Mouse (Mus musculus): ENCODE measurements at regions not wholly inside any gene's neighbourhood (a gene's known extent, or its start where the extent isn't known, plus 50 kb on each side); places are given as distances from the start of the nearest gene placed in this dataset.

DNA sequence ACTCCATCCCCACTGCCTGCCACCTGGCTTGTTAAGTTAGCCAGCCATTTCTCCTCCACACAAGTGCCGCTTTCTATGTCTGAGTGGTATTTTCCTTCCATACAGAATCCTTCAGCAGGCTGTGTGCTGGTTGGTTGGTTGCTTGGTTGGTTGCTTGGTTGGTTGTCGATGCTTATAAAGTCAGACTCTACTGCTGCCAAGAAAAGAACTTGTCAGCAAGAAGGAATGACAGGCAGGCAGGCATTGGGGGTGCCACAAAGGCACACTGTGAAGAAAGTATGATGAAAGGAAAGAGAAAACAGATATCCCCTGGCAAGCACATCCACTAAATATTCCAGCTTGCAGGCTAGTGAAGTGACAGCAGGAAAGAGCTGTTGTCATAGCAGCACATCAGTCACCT, 263.0 kb upstream of the Hnrnpa3 start:
- no peak overlapping the region for H3K27ac ChIP-seq (ENCODE audit: low read depth, low read length)
- WGBS = 91% methylated on average over 2 of the region's 2 CpGs

DNA sequence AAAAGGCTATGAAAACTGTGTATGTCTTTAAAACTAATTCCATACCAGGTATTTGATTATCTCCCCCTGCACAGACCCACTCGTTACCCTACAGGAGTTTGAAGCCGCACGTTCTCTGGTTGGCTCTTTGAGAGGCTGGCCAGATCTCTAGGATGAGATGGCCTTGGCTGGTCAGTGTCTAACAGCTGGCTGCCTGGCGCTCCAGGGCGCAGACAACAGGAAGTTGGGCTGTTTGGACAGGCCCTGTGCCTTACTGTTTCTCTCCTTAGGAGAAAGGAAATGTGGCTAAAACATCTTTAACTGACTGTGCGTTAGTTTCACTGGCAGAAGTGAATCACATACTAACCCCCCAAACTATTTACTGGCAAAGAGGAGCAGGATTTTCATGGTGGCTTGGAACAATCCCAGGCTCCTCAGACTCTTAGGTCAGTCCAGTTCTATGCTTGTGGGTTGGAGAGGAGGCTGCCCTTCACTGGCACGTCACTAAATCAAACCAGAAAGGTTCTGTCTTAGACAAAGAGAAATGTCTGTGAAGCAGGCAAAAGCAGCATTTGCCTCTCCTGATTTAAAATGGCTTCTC, 258.7 kb upstream of the Hnrnpa3 start:
- H3K27ac ChIP-seq (ENCODE audit: low read depth, low read length) = no peak overlapping the region
- no peak for ATAC-seq (ENCODE audit: low FRiP score, low TSS enrichment)
- H3K27me3 ChIP-seq (ENCODE audit: control insufficient read depth, insufficient read depth, low read length) = no peaks in the 10 kb centered on the region
- H3K4me3 ChIP-seq (ENCODE audit: low read length) = no peak overlapping the region
- no peaks in the 10 kb centered on the region for H3K4me1 ChIP-seq (ENCODE audit: control insufficient read depth, insufficient read depth, low read length)
- 77% methylated on average over 7 of the region's 7 CpGs for WGBS
- no peaks in the 10 kb centered on the region for H3K9me3 ChIP-seq (ENCODE audit: control insufficient read depth, low read length)
- H3K9ac ChIP-seq (ENCODE audit: low read depth, low read length) = no peak overlapping the region
- no peak overlapping the region for H3K4me2 ChIP-seq (replicated peaks; ENCODE audit: low read depth, low read length)
- no peaks in the 10 kb centered on the region for H3K36me3 ChIP-seq (ENCODE audit: control insufficient read depth, insufficient read depth, low read length)

More for the DNA sequence above, 263.0 kb upstream of the Hnrnpa3 start:
- Histone ChIP-seq H3K9me3 (ENCODE audit: control insufficient read depth, low read length) (no peaks in the 10 kb centered on the region), H3K4me3 (ENCODE audit: low read length) (no peak overlapping the region), H3K4me1 (ENCODE audit: control insufficient read depth, insufficient read depth, low read length) (no peaks in the 10 kb centered on the region), H3K9ac (ENCODE audit: low read depth, low read length) (no peak overlapping the region), H3K36me3 (ENCODE audit: control insufficient read depth, insufficient read depth, low read length) (no peaks in the 10 kb centered on the region), H3K4me2 (replicated peaks; ENCODE audit: low read depth, low read length) (no peak overlapping the region), H3K27me3 (ENCODE audit: control insufficient read depth, insufficient read depth, low read length) (no peaks in the 10 kb centered on the region)
- ATAC-seq (ENCODE audit: low FRiP score, low TSS enrichment) = no peak

DNA sequence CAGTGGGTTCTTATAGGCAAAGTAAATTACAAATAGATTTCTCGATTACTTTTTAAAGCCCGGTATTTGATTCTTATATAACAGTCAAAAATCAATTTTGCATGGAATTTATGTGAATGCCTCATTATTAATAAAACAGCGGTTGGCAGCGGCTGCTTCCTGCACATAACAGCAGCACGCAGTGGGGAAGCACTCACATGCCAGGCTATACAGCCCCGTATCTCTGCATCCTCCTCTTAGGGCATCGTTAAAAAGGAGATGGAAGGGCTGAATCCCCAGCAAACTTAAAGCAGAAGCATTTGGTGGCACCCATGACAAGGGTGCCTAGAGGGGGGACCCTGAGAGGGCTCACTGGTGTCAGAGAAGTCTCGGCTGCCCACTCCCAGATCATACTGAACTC, 255.3 kb upstream of the Hnrnpa3 start:
- no peak for ATAC-seq (ENCODE audit: low FRiP score, low TSS enrichment)
- 88% methylated on average over 8 of the region's 8 CpGs for WGBS
- no peaks in the 10 kb centered on the region for H3K27me3 ChIP-seq (ENCODE audit: control insufficient read depth, insufficient read depth, low read length)

DNA sequence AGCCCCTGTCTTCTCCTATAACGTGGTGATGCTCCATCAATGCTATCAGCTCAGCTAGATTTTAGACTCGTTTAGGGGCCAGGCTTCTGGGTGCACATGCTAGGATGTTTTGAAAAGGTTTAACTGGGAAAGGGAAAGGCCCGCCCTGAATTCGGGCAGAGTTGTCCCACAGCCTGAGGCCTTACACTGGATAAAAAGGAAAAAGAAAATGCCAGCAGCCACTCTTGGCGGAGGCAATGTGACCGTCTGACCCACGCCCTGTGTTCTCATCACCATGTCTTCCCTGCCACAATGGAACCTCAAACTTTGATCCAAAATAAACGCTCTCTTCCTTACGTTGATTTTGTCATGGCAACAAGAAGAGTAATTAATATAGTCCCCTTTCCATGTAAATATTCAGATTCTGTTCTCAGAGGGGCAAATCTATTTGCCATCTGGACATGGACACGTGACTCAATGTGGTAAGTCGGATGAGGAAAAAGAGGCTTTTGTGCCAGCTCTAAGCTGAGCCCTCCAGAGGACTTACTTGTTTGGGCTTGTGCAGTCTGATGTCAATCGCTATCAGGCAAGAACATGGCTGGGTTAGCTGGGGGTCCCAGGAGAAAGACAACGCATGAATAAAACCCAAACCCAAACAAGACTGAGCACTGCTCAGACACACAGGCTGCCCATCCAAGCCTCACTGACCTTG, 253.4 kb upstream of the Hnrnpa3 start:
- no peaks in the 10 kb centered on the region for H3K27me3 ChIP-seq (ENCODE audit: control insufficient read depth, insufficient read depth, low read length)
- H3K9ac ChIP-seq (ENCODE audit: low read depth, low read length) = no peak overlapping the region
- H3K9me3 ChIP-seq (ENCODE audit: control insufficient read depth, low read length) = no peaks in the 10 kb centered on the region
- no peak overlapping the region for H3K27ac ChIP-seq (ENCODE audit: low read depth, low read length)
- no peak overlapping the region for H3K4me2 ChIP-seq (replicated peaks; ENCODE audit: low read depth, low read length)
- H3K36me3 ChIP-seq (ENCODE audit: control insufficient read depth, insufficient read depth, low read length) = no peaks in the 10 kb centered on the region
- 84% methylated on average over 13 of the region's 13 CpGs for WGBS
- no peak for ATAC-seq (ENCODE audit: low FRiP score, low TSS enrichment)
- H3K4me1 ChIP-seq (ENCODE audit: control insufficient read depth, insufficient read depth, low read length) = no peaks in the 10 kb centered on the region
- no peak overlapping the region for H3K4me3 ChIP-seq (ENCODE audit: low read length)

More for the DNA sequence above, 255.3 kb upstream of the Hnrnpa3 start:
- Histone ChIP-seq H3K4me3 (ENCODE audit: low read length) (no peak overlapping the region), H3K4me1 (ENCODE audit: control insufficient read depth, insufficient read depth, low read length) (no peaks in the 10 kb centered on the region), H3K27ac (ENCODE audit: low read depth, low read length) (no peak overlapping the region), H3K9me3 (ENCODE audit: control insufficient read depth, low read length) (no peaks in the 10 kb centered on the region), H3K36me3 (ENCODE audit: control insufficient read depth, insufficient read depth, low read length) (no peaks in the 10 kb centered on the region), H3K4me2 (replicated peaks; ENCODE audit: low read depth, low read length) (no peak overlapping the region), H3K9ac (ENCODE audit: low read depth, low read length) (no peak overlapping the region)

DNA sequence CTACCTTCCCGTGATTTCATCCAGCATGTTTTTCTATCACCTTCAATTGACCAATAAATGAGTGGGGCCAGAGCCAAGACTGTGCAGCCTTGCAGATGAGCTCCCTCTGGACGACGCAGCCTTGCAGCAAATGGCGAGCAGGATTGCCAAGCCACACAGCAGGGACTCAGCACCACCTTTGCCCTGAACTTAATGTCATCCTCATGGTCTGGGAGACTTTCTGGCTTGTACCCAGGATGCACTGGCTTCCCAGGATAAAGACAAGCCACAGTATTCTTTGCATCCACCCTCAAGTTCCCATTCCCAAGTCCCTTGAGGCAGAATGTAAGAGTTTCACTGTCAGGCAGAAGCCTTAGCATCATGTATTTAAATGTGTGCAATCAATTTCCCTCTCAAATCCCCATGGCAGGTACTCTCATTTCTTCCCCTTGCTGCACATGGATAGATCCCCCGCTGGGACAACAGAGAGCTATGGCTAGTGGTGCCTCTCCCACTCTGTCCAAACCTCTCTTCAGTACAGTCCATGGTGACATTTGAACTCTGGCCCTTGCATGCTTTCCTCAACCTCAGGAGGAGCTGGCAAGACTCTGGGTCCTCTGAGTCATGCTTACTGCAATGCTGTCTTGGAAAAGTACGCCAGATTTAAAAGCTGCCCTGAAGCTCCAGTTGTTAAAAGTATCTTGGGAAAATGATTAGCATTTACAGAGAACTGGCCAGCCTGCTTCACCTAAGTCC, 252.2 kb upstream of the Hnrnpa3 start:
- H3K27me3 ChIP-seq (ENCODE audit: control insufficient read depth, insufficient read depth, low read length) = no peaks in the 10 kb centered on the region
- no peak overlapping the region for H3K4me2 ChIP-seq (replicated peaks; ENCODE audit: low read depth, low read length)
- H3K4me1 ChIP-seq (ENCODE audit: control insufficient read depth, insufficient read depth, low read length) = no peaks in the 10 kb centered on the region
- no peak overlapping the region for H3K4me3 ChIP-seq (ENCODE audit: low read length)
- H3K9me3 ChIP-seq (ENCODE audit: control insufficient read depth, low read length) = no peaks in the 10 kb centered on the region
- H3K36me3 ChIP-seq (ENCODE audit: control insufficient read depth, insufficient read depth, low read length) = no peaks in the 10 kb centered on the region
- no peak for ATAC-seq (ENCODE audit: low FRiP score, low TSS enrichment)
- H3K9ac ChIP-seq (ENCODE audit: low read depth, low read length) = no peak overlapping the region
- no peak overlapping the region for H3K27ac ChIP-seq (ENCODE audit: low read depth, low read length)
- WGBS = 44% methylated on average over 6 of the region's 6 CpGs

DNA sequence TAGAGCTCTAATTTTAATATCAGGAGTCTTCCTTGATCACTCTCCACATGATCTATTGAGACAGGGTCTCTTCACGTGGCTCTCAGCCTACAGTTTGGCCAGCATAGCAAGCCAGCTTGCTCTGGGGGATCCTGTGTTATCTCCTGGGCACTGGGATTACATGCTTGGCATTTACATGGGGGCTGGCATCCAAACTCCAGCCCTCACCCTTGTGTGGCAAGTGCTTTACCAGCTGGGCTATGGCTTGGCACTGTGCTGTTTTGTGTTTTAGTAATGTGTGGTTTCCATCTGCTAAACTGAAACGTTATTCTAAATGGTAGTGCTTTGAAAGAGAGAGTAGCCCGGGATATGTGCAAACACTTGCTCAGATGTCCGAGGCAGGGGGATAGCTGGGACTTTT, 251.5 kb upstream of the Hnrnpa3 start:
- WGBS = 86% methylated on average over 4 of the region's 4 CpGs
- ATAC-seq (ENCODE audit: low FRiP score, low TSS enrichment) = no peak

DNA sequence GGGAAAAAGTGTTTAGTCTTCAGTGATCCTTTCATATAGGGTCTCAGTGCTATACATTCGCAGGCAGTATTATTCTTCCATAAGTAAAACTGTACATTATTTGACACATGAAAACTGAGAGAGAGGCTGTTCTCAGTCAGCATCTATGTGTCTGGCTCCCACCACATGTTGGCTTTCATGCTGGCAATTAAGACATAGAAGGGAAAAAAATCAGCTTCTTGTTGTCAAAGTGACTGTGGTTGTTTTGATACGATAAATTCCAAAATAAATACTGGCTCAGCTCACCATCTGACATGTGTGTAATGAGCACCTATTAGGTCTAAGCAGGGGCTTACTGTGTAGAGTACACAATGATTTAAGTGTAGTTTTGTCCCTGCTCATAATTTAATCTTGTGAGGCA, 251.0 kb upstream of the Hnrnpa3 start:
- Histone ChIP-seq H3K4me2 (replicated peaks; ENCODE audit: low read depth, low read length) (no peak overlapping the region), H3K27me3 (ENCODE audit: control insufficient read depth, insufficient read depth, low read length) (no peaks in the 10 kb centered on the region), H3K9me3 (ENCODE audit: control insufficient read depth, low read length) (no peaks in the 10 kb centered on the region), H3K36me3 (ENCODE audit: control insufficient read depth, insufficient read depth, low read length) (no peaks in the 10 kb centered on the region), H3K4me3 (ENCODE audit: low read length) (no peak overlapping the region), H3K27ac (ENCODE audit: low read depth, low read length) (no peak overlapping the region), H3K9ac (ENCODE audit: low read depth, low read length) (no peak overlapping the region), H3K4me1 (ENCODE audit: control insufficient read depth, insufficient read depth, low read length) (no peaks in the 10 kb centered on the region)
- 87% methylated on average over 2 of the region's 2 CpGs for WGBS
- no peak for ATAC-seq (ENCODE audit: low FRiP score, low TSS enrichment)

More for the DNA sequence above, 251.5 kb upstream of the Hnrnpa3 start:
- Histone ChIP-seq H3K27ac (ENCODE audit: low read depth, low read length) (no peak overlapping the region), H3K4me1 (ENCODE audit: control insufficient read depth, insufficient read depth, low read length) (no peaks in the 10 kb centered on the region), H3K9me3 (ENCODE audit: control insufficient read depth, low read length) (no peaks in the 10 kb centered on the region), H3K9ac (ENCODE audit: low read depth, low read length) (no peak overlapping the region), H3K36me3 (ENCODE audit: control insufficient read depth, insufficient read depth, low read length) (no peaks in the 10 kb centered on the region), H3K27me3 (ENCODE audit: control insufficient read depth, insufficient read depth, low read length) (no peaks in the 10 kb centered on the region), H3K4me2 (replicated peaks; ENCODE audit: low read depth, low read length) (no peak overlapping the region), H3K4me3 (ENCODE audit: low read length) (no peak overlapping the region)

DNA sequence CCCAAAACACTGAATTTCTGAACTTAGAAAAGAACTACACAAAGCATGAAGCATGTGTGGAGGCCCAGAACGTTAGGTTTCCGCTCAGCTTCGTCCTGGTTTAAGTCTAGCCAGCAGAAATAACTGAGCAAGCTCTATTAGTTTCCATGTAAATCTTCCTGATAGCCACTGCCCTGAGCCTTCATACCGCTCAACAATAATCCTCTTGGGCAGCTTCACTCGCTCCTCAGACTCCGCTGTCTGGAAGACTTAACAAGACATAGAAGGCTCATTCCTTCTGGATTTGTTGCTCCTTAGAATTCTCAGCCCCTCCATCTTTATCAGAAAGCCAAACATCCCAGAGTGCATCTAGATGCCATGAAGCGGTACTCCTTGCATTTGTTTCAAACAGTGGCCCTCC, 249.3 kb upstream of the Hnrnpa3 start:
- no peak overlapping the region for H3K9ac ChIP-seq (ENCODE audit: low read depth, low read length)
- no peak overlapping the region for H3K27ac ChIP-seq (ENCODE audit: low read depth, low read length)
- H3K9me3 ChIP-seq (ENCODE audit: control insufficient read depth, low read length) = no peaks in the 10 kb centered on the region
- no peak overlapping the region for H3K4me3 ChIP-seq (ENCODE audit: low read length)
- no peak for ATAC-seq (ENCODE audit: low FRiP score, low TSS enrichment)
- H3K4me1 ChIP-seq (ENCODE audit: control insufficient read depth, insufficient read depth, low read length) = no peaks in the 10 kb centered on the region
- H3K27me3 ChIP-seq (ENCODE audit: control insufficient read depth, insufficient read depth, low read length) = no peaks in the 10 kb centered on the region
- H3K36me3 ChIP-seq (ENCODE audit: control insufficient read depth, insufficient read depth, low read length) = no peaks in the 10 kb centered on the region
- 92% methylated on average over 7 of the region's 7 CpGs for WGBS
- H3K4me2 ChIP-seq (replicated peaks; ENCODE audit: low read depth, low read length) = no peak overlapping the region

DNA sequence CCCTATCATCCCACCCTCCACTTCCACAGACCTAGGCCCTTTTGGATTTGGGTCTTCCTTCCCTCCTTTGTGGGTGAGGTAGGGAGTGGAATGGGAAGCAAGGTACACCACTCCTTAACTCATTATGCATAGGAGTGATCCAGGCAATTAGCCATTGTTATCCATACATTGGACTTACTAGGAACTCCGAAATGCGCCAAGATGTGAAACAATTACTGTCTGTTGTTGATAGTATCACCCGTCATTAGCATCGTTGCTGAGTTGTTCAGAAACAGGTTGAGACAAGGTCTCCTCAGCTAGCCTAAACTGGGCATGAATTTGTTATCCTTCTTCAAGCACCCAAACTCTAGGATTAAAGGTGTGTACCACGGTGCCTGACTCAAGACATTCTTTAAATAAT, 246.3 kb upstream of the Hnrnpa3 start:
- Histone ChIP-seq H3K27me3 (ENCODE audit: control insufficient read depth, insufficient read depth, low read length) (no peaks in the 10 kb centered on the region), H3K36me3 (ENCODE audit: control insufficient read depth, insufficient read depth, low read length) (no peaks in the 10 kb centered on the region), H3K4me2 (replicated peaks; ENCODE audit: low read depth, low read length) (no peak overlapping the region), H3K27ac (ENCODE audit: low read depth, low read length) (no peak overlapping the region), H3K9ac (ENCODE audit: low read depth, low read length) (no peak overlapping the region), H3K4me3 (ENCODE audit: low read length) (no peak overlapping the region), H3K4me1 (ENCODE audit: control insufficient read depth, insufficient read depth, low read length) (no peaks in the 10 kb centered on the region), H3K9me3 (ENCODE audit: control insufficient read depth, low read length) (no peaks in the 10 kb centered on the region)
- ATAC-seq (ENCODE audit: low FRiP score, low TSS enrichment) = no peak
- 92% methylated on average over 5 of the region's 5 CpGs for WGBS
